Mouse (Mus musculus): Measurements from ENCODE around the gene Ube2dnl2.

Ube2dnl2 gene

DNA sequence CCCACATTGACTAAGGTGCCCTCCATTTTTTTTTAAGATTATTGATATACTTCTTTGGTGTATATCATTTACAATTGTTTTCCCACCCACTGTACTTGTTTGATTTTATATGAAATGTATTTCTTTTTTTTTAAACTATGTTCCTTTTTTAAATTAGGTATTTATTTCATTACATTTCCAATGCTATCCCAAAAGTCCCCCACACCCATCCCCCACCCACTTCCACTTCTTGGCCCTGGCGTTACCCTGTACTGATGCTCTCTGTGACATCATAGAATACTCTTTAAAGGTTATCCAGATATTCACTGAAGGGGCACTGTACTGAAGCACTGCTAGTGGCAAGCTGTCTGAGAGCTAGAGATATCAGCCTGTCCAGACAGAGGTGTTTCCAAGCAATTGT lies at the start of gene Ube2dnl2:
Ube2dnl2 (plus strand) TSS at position 301 of the 400 bp plus-strand sequence.
- DNase-seq (ENCODE audit: low read depth, low spot score): no peak

DNA sequence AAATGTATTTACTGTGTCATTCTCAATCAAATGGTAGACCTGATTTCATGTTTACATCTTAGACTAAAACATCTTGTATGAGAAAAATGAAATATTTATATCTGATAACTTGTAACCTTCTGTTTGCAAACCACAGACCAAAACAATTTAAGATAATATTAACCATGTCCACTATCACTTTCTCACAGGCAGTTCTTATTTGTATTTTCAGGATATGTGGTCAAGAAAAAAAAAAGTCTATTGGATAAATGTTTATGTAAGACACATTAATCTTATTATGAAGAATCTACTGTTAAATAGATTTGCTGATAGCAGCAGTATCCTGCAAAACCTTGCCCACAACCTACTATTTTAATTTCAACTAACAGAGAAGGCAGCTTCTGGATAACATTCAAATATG lies 11.9 kb upstream of the Ube2dnl2 start:
- no peak for DNase-seq (ENCODE audit: low read depth, low spot score)

DNA sequence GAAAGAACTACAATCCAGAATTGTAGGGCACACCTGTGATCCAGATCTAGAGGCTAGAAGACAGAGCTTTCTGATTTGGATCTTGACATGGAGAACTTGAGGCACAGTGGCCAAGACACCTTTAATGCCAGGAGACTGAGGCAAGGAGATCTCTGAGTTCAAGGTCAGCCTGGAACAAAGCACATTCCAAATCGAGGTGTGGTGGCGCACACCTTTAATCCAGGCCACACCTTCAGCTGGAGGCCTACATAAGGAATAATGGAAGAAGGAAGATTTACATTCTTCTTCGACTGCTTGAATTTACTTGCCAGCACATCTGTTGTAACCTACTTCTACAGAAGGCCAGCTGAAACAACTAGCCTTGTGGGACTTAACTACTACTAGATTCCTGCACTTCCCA lies 9.9 kb upstream of the Ube2dnl2 start:
- DNase-seq (ENCODE audit: low read depth, low spot score): no peak

DNA sequence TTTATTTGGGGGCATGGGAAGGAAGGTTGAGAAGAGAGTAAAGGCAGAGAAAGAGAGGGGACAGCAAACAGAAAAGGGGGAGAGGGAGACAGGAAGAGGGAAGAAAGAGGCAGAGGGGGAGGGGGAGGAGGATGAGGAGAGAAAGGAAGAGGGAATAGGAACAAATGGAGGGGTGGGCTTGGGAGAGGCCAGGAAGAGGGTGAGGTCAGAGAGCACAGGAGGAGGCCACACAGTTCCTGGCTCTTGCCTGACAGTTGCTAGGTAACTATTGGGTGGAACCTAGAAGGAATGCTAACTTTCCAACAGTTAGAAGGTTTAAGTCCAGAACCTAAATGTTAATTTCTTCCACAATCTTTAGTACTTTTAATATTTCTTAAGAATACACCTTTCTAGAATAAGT lies 4.0 kb upstream of the Ube2dnl2 start:
- no peak for DNase-seq (ENCODE audit: low read depth, low spot score)

DNA sequence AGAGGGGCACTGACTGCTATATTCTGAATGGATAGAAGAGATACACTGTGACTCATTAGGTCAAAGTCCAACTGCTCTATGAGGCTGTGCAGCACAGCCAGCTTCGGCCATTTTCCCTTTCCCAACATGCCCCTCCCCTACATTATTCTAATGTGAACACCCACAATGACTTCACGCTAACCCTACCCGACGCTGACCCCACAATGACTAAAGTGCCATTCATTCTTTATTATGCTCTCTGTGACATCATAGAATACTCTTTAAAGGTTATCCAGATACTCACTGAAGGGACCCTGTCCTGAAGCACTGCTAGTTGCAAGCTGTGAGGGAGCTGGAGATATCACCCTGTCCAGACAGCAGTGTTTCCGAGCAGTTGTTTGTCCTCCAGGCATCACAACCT lies 2.7 kb upstream of the Ube2dnl2 start, which contains the start of gene Ube2dnl1:
Ube2dnl1 (plus strand) TSS at position 301 of the 400 bp plus-strand sequence.
- DNase-seq (ENCODE audit: low read depth, low spot score): no peak

DNA sequence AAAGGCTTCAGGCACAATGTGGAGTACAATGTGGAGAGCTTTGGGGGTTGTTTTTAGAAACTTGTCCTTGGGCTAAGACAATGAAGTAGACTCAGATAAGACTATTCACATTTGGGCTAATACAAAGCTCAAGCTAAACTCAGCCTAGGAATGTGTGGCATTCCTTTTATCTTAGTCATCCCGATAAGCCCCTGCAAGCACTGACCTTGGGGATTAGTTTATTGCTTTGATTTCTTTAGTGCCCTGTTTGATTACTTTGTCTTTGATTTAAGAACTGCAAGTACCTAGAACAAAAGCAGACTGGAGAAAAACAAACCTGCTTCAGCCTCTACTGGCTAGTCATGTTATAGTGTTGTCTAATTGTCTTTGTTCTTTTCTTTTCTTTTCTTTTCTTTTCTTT lies 47.7 kb downstream of the Ube2dnl2 start:
- DNase-seq (ENCODE audit: low read depth, low spot score): no peak

Measured in retina, adult 2 months (tissue).